Mouse (Mus musculus) stomach, embryonic 14.5 days (tissue): ENCODE measurements around the gene Vmn1r185. TPM values are rescaled to one million over a fixed set of nuclear protein-coding genes. Genes with fewer than 3 reads are reported as not detected.
"Not testable (repeated sequence)": the region's sequence is repeated elsewhere in the genome, so short reads cannot be mapped to it uniquely, and the experiment has no call there.

ENCODE experiments used
- ATAC-seq: fragments of 200-750 bp; cut with Nextera tagmentation; 2 replicates; pipeline ENCODE4 v1.8.0; 2017; ENCODE audit warnings: low read depth, moderate TSS enrichment; ENCODE audit not compliant: insufficient number of reproducible peaks, insufficient read depth, low FRiP score
- H3K27ac ChIP-seq: fragments of 300-500 bp; sonication (generic); 2 replicates; pipeline ENCODE4 v1.5.1; 2014; ENCODE audit warnings: mild to moderate bottlenecking, low read length, moderate library complexity, mixed read lengths
- H3K27me3 ChIP-seq: fragments of 300-500 bp; sonication (generic); 2 replicates; pipeline ENCODE4 v1.6.1; 2014; ENCODE audit warnings: low read length, control low read depth, mixed read lengths; ENCODE audit not compliant: control insufficient read depth, insufficient read depth
- H3K36me3 ChIP-seq: fragments of 300-500 bp; sonication (generic); 2 replicates; pipeline ENCODE4 v1.6.1; 2014; ENCODE audit warnings: mild to moderate bottlenecking, control low read depth, low read length, moderate library complexity, mixed read lengths; ENCODE audit not compliant: control insufficient read depth, insufficient read depth
- H3K4me1 ChIP-seq: fragments of 300-500 bp; sonication (generic); 2 replicates; pipeline ENCODE4 v1.6.1; 2014; ENCODE audit warnings: low read length, control low read depth, mixed read lengths; ENCODE audit not compliant: control insufficient read depth, insufficient read depth
- H3K4me2 ChIP-seq: fragments of 300-500 bp; sonication (generic); replicated peaks from 2 replicates; pipeline ENCODE4 v1.6.1; 2014; ENCODE audit warnings: low read depth, low read length, control low read depth
- H3K4me3 ChIP-seq: fragments of 300-500 bp; sonication (generic); 2 replicates; pipeline ENCODE4 v1.5.1; 2014; ENCODE audit warnings: low read depth, low read length, control low read depth
- H3K9ac ChIP-seq: fragments of 300-500 bp; sonication (generic); replicated peaks from 2 replicates; pipeline ENCODE4 v1.6.1; 2014; ENCODE audit warnings: low read depth, mild to moderate bottlenecking, control low read depth, low read length, moderate library complexity, mixed read lengths
- H3K9me3 ChIP-seq: fragments of 300-500 bp; sonication (generic); 2 replicates; pipeline ENCODE4 v1.6.1; 2016; ENCODE audit warnings: low read depth, low read length, control low read depth; ENCODE audit not compliant: control insufficient read depth
- WGBS: fragments of 180-500 bp; shearing (Covaris S2); extraction: QIAGEN DNeasy Blood & Tissue Kit; methylation state at CpG from one replicate; pipeline ENCODE4 v1.1.7; 2014; 5-methylcytosine and 5-hydroxymethylcytosine counted together
- polyA plus RNA-seq: library from polyadenylated mRNA; unstranded; fragments of >200 nt; fragmentation: Nextera tagmentation; extraction: Ambion mirVana; gene quantifications from 2 replicates; pipeline ENCODE4 v1.2.1, GENCODE M21; 2014

The Vmn1r185 gene
- polyA plus RNA-seq: not detected in 2 replicates

DNA sequence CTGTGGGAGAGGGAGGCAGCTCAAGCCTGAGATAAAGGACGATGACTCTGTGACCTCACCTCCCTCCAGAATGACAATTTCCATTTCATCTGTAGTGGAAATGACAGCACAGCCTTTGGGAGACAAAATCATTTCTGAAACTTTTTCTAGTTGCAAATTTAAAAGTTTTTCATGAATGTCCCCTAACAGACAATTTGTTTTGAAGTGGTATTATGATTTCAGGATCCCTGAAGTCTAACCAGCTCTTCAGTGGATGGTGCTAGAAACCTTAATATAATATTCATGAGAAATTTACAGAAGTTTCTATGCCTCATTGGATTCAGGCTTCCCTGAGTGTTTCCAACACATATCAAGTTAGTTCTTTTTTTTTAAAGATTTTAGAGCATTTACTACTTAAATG, at the start of gene Vmn1r185:
Gene Vmn1r185 (minus strand): TSS at position 101 of the 400 bp plus-strand sequence.
- not testable (repeated sequence) for H3K4me3 ChIP-seq, H3K36me3 ChIP-seq, H3K27me3 ChIP-seq, ATAC-seq, H3K9ac ChIP-seq, H3K4me1 ChIP-seq, H3K27ac ChIP-seq, H3K9me3 ChIP-seq, H3K4me2 ChIP-seq
- WGBS: 48% methylated on average over 1 of the region's 1 CpGs

DNA sequence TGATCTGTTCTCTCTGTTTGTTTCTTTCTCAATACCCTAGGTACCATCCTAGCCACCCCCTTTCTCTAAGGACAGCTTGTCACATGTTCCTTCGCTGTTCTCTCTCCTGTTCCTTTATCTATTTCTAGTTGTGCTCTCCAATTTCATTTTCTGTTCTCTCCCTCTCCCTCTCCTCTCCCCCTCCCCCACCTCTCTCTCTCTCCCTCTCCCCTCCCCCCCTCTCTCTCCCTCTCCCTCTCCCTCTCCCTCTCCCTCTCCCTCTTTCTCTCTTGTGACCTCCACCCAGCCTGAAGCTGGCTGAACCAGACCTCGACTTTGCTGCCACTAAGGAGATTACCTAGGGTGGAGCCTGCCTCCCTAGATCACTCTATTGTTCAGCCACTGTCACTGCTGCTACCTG, 49.2 kb upstream of the Vmn1r185 start:
- H3K9ac ChIP-seq, H3K9me3 ChIP-seq, H3K4me1 ChIP-seq, H3K27me3 ChIP-seq, H3K27ac ChIP-seq, H3K4me3 ChIP-seq, H3K4me2 ChIP-seq, H3K36me3 ChIP-seq, ATAC-seq: not testable (repeated sequence)
- WGBS: 38% methylated on average over 2 of the region's 2 CpGs

DNA sequence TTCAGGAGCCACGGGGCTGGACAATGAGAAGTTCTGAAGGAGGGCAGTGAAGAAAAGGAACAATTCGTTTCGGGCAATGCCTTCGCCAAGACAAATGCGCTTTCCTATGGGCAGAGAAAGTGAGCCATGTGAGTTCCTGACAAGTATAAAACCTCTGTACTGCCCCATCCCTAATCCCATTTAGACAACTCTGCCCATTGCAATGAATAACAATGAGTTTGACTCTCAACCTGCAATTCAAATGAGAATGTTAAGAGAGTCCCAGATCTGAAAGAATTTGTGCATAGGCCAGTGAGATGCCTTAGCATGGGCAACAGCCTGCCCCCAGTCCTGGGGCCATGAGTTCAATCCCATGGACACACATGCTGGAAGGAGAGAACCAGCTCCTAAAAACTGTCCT, 47.7 kb upstream of the Vmn1r185 start:
- Histone ChIP-seq H3K4me3 (no peak overlapping the region), H3K9ac (no peak overlapping the region), H3K27ac (no peak overlapping the region), H3K36me3 (no peaks in the 10 kb centered on the region), H3K4me2 (no peak overlapping the region), H3K27me3 (no peaks in the 10 kb centered on the region), H3K9me3 (no peaks in the 10 kb centered on the region), H3K4me1 (no peaks in the 10 kb centered on the region)
- WGBS: 80% methylated on average over 5 of the region's 5 CpGs
- no peak for ATAC-seq

DNA sequence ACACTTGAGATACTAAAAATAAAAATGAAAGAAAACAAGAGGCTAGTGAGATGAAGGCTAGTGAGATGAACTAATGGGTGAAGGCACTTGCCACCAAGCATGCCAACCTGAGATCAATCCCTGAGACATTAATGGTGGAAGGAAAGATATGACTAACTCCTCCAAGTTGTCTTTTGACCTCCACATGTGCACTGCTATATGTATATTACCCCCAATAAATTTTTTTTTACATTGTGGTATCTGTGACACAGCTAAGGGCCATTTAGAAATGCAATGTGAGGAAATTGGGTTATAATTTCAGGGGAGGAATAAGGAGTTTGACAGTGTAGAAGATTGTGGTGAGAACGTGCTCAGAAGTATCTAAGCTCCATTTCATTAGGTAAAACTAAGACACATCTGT, 28.5 kb downstream of the Vmn1r185 start:
- Histone ChIP-seq H3K4me3 (no peak overlapping the region), H3K9ac (no peak overlapping the region), H3K27ac (no peak overlapping the region), H3K4me1 (no peaks in the 10 kb centered on the region), H3K36me3 (no peaks in the 10 kb centered on the region), H3K9me3 (no peaks in the 10 kb centered on the region), H3K27me3 (no peaks in the 10 kb centered on the region), H3K4me2 (no peak overlapping the region)
- no peak for ATAC-seq
- WGBS: 54% methylated on average over 1 of the region's 1 CpGs

DNA sequence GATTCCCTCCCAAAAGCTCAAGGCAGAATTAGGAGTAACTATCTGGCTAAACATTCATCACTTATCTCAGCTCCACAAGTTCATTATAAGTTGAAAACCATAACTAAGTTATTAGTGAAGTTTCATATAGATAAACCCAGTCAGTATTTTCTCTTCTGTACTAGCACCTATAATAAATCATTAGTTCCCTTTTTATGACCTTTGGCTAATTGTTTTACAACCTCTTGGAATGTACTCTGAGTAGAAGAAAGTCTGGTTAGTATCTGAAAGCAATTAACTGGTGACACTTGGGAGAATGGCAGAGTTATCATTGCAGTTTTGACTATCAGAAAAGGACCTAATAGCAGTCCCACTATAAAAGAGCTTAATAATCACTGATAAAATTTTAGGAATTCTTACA, 29.2 kb downstream of the Vmn1r185 start:
- H3K36me3 ChIP-seq: no peaks in the 10 kb centered on the region
- no peak overlapping the region for H3K27ac ChIP-seq
- no peaks in the 10 kb centered on the region for H3K4me1 ChIP-seq
- no peak overlapping the region for H3K4me3 ChIP-seq
- H3K27me3 ChIP-seq: no peaks in the 10 kb centered on the region
- H3K9me3 ChIP-seq: no peaks in the 10 kb centered on the region
- no peak overlapping the region for H3K4me2 ChIP-seq
- no peak overlapping the region for H3K9ac ChIP-seq
- ATAC-seq: no peak

Other genes starting within 250 kb of the Vmn1r185 start
- gene Nlrp9c, start 214.8 kb downstream of the Vmn1r185 start, polyA plus RNA-seq: not detected in 2 replicates
- not detected in 2 replicates for gene Nlrp4a, start 183.4 kb downstream of the Vmn1r185 start, polyA plus RNA-seq
- gene Nlrp9a, start 83.4 kb downstream of the Vmn1r185 start, polyA plus RNA-seq: not detected in 2 replicates
- not detected in 2 replicates for gene Cyp2b23, start 68.0 kb upstream of the Vmn1r185 start, polyA plus RNA-seq
- gene Cyp2b19, start 138.7 kb upstream of the Vmn1r185 start, polyA plus RNA-seq: 0.35 TPM in 1 of 2 replicates, not detected in the other
- not detected in 2 replicates for gene Cyp2g1, start 190.4 kb upstream of the Vmn1r185 start, polyA plus RNA-seq
- gene Cyp2a5, start 216.8 kb upstream of the Vmn1r185 start, polyA plus RNA-seq: 0.80 TPM in 1 of 2 replicates, not detected in the other